Mouse (Mus musculus) neural tube, embryonic 14.5 days (tissue): Measurements from ENCODE around the gene Ogfod1. TPM values are rescaled to one million over a fixed set of nuclear protein-coding genes. Genes with fewer than 3 reads are reported as not detected.
A peak's percentile ranks its signal among the peaks of the same experiment; 100 is the strongest.

Experiments used
- ATAC-seq: fragments of 200-750 bp; cut with Nextera tagmentation; 2 replicates; pipeline ENCODE4 v1.8.0; 2017; ENCODE audit warnings: low read depth, mild to moderate bottlenecking, moderate TSS enrichment, moderate library complexity
- H3K27ac ChIP-seq: fragments of 300-500 bp; sonication (generic); 2 replicates; pipeline ENCODE4 v1.5.1; 2014; ENCODE audit warnings: low read depth, mild to moderate bottlenecking, control low read depth, low read length, moderate library complexity, mixed read lengths
- H3K27me3 ChIP-seq: fragments of 300-500 bp; sonication (generic); 2 replicates; pipeline ENCODE4 v1.6.1; 2014; ENCODE audit warnings: low read length; ENCODE audit not compliant: control insufficient read depth, insufficient read depth
- H3K36me3 ChIP-seq: fragments of 300-500 bp; sonication (generic); 2 replicates; pipeline ENCODE4 v1.6.1; 2014; ENCODE audit warnings: low read length, mixed read lengths; ENCODE audit not compliant: control insufficient read depth, insufficient read depth
- H3K4me1 ChIP-seq: fragments of 300-500 bp; sonication (generic); 2 replicates; pipeline ENCODE4 v1.6.1; 2014; ENCODE audit warnings: low read length; ENCODE audit not compliant: control insufficient read depth, insufficient read depth
- H3K4me2 ChIP-seq: fragments of 300-500 bp; sonication (generic); 2 replicates; pipeline ENCODE4 v1.6.1; 2014; ENCODE audit warnings: mild to moderate bottlenecking, low read depth, low read length, control low read depth
- H3K4me3 ChIP-seq: fragments of 300-500 bp; sonication (generic); 2 replicates; pipeline ENCODE4 v1.5.1; 2014; ENCODE audit warnings: low read depth, low read length, control low read depth, mixed read lengths
- H3K9ac ChIP-seq: fragments of 300-500 bp; sonication (generic); replicated peaks from 2 replicates; pipeline ENCODE4 v1.6.1; 2014; ENCODE audit warnings: low read depth, mild to moderate bottlenecking, control low read depth, low read length, mixed read lengths
- H3K9me3 ChIP-seq: fragments of 300-500 bp; sonication (generic); 2 replicates; pipeline ENCODE4 v1.6.1; 2016; ENCODE audit warnings: low read length; ENCODE audit not compliant: control insufficient read depth
- WGBS: fragments of 180-500 bp; shearing (Covaris S2); extraction: QIAGEN DNeasy Blood & Tissue Kit; methylation state at CpG from one replicate; pipeline ENCODE4 v1.1.7; 2014; 5-methylcytosine and 5-hydroxymethylcytosine counted together
- polyA plus RNA-seq: library from polyadenylated mRNA; unstranded; fragments of >200 nt; fragmentation: Nextera tagmentation; extraction: Ambion mirVana; gene quantifications from 2 replicates; pipeline ENCODE4 v1.2.1, GENCODE M21; 2014

Ogfod1 gene
- polyA plus RNA-seq, 1 experiment from 2014 or later = 18.7 TPM

DNA sequence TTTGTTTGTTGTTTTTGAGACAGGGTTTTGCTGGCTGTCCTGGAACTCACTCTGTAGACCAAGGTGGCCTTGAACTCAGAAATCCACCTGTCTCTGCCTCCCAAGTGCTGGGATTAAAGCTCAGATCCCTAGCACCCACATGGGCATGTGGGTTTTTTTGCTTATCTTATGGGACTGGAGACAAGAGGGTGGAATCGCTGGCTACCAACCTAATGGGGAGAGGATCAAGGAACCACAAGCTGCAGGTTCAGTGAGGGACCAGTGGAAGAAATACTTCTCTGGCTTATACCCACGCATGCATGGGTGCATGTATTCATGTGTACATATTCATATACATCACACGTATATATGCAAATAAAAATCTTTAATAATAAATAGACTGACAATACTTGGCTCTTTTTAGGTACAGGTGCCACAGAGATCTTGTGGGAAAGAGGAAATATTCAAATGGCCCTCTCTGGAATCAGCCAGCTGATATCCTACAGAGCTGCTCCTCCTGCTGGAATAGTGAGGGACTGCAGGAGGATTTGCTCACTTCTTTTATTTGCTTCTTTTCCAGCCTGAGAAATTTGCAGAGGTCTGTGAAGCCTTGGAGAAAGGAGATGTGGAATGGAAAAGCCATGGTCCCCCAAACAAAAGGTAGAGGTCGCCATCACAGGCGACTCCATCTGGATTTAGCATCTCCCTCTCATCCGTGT is 20.3 kb downstream of the Ogfod1 start:
- no peak overlapping the region for H3K9ac ChIP-seq
- ATAC-seq = no peak
- H3K4me3 ChIP-seq = no peak overlapping the region
- H3K9me3 ChIP-seq = no peaks in the 10 kb centered on the region
- H3K27ac ChIP-seq = no peak overlapping the region
- no peaks in the 10 kb centered on the region for H3K27me3 ChIP-seq
- no peaks in the 10 kb centered on the region for H3K4me1 ChIP-seq
- peaks cover 30% of the 10 kb centered on the region for H3K36me3 ChIP-seq
- H3K4me2 ChIP-seq = no peak overlapping the region
- 70% methylated on average over 6 of the region's 6 CpGs for WGBS

DNA sequence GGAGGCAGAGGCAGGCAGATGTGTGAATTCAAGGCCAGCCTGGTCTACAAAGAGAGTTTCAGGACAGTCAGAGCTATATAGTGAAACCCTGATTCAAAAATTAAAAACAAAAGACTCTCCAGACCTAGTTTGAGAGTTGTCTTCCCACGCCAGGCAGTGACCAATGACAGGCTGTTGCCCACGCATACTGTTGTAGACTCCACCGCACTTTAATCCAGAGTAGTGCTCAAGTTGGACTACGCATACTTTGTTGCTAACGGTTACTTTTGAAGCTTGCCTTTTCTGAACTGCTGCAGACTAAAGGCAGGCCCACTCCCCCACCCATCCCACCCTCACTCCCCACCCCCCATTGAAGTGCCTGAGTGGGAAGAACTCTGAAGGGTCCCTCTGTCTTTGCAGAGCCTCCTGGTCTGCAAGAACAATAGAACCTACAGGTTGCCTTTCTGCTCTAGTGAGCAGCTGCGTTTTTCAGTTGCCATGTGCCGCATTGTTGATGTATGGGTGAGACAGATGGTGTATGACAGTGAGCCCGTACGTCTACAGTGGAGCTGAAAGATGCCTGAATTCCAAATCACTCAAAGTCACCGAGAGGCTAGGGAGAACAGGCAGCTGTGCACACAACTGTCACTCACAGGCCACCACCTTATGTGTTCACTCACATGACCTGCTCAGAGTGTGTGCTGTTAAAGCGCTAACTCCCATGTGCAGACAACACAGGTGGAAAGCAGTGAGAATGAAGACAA is 29.3 kb downstream of the Ogfod1 start:
- WGBS = 24% methylated on average over 11 of the region's 11 CpGs
- no peak overlapping the region for H3K4me3 ChIP-seq
- H3K9ac ChIP-seq = no peak overlapping the region
- H3K9me3 ChIP-seq = no peaks in the 10 kb centered on the region
- no peaks in the 10 kb centered on the region for H3K27me3 ChIP-seq
- no peak overlapping the region for H3K4me2 ChIP-seq
- H3K27ac ChIP-seq = no peak overlapping the region
- peaks cover 19% of the 10 kb centered on the region for H3K36me3 ChIP-seq
- no peaks in the 10 kb centered on the region for H3K4me1 ChIP-seq
- ATAC-seq = peak; percentile 75; the same call in 1 of the 2 replicates

DNA sequence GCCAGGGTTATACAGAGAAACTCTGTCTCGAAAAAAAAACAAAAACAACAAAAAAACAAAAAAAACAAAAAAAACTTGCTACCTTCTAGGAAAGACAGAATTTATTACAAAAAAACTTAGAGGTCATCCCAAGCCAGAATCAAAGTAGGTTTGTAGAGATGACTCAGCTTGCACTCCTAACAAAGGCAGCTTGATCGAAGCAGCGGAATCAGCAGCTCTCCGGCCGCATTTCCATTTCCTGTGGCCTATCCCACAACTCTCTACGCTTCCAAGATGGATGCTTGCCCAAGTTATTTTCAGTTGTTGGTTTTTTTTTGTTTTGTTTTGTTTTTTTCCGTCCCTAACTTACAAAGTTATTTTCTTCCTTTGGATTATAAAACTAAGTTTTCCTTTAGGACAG is 31.8 kb downstream of the Ogfod1 start:
- H3K36me3 ChIP-seq = peaks cover 17% of the 10 kb centered on the region
- 94% methylated on average over 7 of the region's 7 CpGs for WGBS
- no peak for ATAC-seq

DNA sequence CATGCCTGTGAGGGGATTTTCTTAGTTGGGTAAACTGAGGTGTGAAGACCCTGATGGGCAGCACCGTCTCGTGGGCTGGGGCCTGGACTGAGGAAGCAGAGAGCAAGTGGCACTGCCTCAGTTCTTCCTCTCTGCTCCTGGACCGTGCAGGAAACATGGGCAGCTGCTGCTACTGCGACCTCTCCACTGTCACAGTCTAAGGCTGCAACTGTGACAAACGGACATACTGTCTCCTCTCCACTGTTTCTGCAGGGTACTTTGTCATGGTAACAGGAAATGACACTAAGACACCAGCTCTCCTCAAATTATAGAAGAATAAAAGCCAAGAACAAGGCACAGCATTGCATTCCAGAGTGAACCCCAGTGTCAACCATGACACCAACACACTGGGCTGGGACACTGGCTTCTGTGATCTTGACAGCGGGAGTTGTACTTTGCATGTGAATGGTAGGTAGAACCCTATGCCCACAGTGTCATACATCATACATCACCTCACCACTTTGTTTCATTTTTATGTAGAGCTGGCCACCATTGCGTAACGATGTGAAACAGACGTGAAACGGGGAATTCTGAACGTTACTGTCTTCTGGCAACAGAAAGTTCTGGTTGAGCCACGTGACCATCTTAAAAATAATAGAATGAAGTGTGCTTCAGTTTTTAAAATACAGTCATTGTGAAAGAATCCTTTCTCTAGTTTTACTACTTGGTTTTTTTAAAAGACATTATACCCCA is 39.6 kb downstream of the Ogfod1 start:
- no peak overlapping the region for H3K9ac ChIP-seq
- H3K9me3 ChIP-seq = no peaks in the 10 kb centered on the region
- no peak for ATAC-seq
- H3K4me3 ChIP-seq = no peak overlapping the region
- H3K4me1 ChIP-seq = no peaks in the 10 kb centered on the region
- WGBS = 68% methylated on average over 12 of the region's 12 CpGs
- H3K27ac ChIP-seq = no peak overlapping the region
- peaks cover 14% of the 10 kb centered on the region for H3K36me3 ChIP-seq
- H3K27me3 ChIP-seq = no peaks in the 10 kb centered on the region
- H3K4me2 ChIP-seq = no peak overlapping the region

More for the DNA sequence above, 31.8 kb downstream of the Ogfod1 start:
- Histone ChIP-seq H3K4me1 (no peaks in the 10 kb centered on the region), H3K9me3 (no peaks in the 10 kb centered on the region), H3K9ac (no peak overlapping the region), H3K4me2 (no peak overlapping the region), H3K27me3 (no peaks in the 10 kb centered on the region), H3K4me3 (no peak overlapping the region), H3K27ac (no peak overlapping the region)

DNA sequence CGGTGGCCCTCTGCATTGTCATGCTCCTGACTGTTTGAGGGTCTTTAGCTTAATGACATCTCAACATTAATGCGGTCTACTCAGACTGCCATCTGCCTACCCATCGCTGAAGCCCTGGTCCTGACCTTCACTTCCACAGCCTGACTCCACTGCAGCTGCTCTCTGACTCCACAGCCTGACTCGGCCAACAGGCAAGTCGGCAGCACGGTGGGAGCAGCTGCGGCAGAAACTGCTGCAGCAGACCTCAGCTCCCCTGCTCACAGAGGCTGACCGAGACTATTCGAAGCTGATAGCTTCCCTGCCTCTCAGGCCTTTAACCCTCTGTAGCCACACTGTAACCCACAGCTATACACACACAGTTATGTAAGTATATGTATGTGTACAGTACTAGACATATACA is 51.0 kb downstream of the Ogfod1 start:
- Histone ChIP-seq H3K9ac (no peak overlapping the region), H3K4me2 (no peak overlapping the region), H3K4me1 (no peaks in the 10 kb centered on the region), H3K27ac (no peak overlapping the region), H3K27me3 (no peaks in the 10 kb centered on the region), H3K9me3 (no peaks in the 10 kb centered on the region), H3K36me3 (peaks cover 10% of the 10 kb centered on the region), H3K4me3 (no peak overlapping the region)
- WGBS = 73% methylated on average over 9 of the region's 9 CpGs
- ATAC-seq = no peak

DNA sequence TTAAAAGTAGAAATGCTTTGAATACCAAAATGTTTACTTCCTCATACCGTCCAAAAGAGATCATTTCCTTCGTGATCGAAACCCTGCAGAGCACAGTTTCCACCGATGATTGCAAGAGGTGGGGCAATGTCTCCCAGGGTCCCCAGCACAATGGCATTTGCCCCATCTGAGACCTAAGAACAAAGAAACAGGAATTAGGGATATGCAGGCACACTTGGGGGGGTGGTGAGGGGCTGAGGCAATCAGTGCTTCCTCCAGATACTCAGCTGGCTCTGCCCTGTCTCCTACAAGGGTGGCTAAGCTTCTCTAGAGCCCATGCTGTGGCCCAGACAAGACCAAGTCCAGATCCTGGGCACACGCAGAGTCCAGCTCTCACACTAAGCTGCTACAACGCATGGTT is 52.7 kb downstream of the Ogfod1 start:
- H3K4me2 ChIP-seq = no peak overlapping the region
- H3K27ac ChIP-seq = no peak overlapping the region
- H3K4me3 ChIP-seq = no peak overlapping the region
- 70% methylated on average over 6 of the region's 6 CpGs for WGBS
- no peaks in the 10 kb centered on the region for H3K27me3 ChIP-seq
- peaks cover 7% of the 10 kb centered on the region for H3K36me3 ChIP-seq
- no peak for ATAC-seq
- H3K9me3 ChIP-seq = no peaks in the 10 kb centered on the region
- no peak overlapping the region for H3K9ac ChIP-seq
- no peaks in the 10 kb centered on the region for H3K4me1 ChIP-seq

DNA sequence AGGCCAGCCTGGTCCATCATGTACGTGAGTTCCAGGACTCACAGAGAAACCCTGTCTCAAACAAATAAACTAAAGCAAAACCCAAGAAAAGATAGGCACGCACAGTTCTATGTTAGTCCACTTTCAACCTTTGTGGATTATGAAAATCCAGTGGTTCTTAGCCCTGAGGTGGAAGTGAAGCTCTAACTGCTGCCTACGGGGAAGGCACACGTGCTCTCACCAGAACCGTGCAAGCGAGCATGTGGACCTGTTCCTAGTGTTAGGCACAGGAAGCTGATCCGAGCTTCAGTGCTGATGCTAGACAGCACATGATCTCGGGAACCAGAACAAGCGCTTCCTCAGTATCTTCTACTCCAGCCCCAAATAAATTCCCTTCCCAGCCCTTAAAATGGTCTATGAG is 55.9 kb downstream of the Ogfod1 start:
- Histone ChIP-seq H3K36me3 (peaks cover 6% of the 10 kb centered on the region; the same call in 1 of the 2 replicates), H3K4me2 (no peak overlapping the region), H3K9ac (no peak overlapping the region), H3K9me3 (no peaks in the 10 kb centered on the region), H3K4me1 (0 out of 2 replicates have a peak, but pooled peaks cover 3% of the 10 kb centered on the region), H3K27me3 (no peaks in the 10 kb centered on the region), H3K4me3 (no peak overlapping the region), H3K27ac (no peak overlapping the region)
- no peak for ATAC-seq
- WGBS = 86% methylated on average over 9 of the region's 9 CpGs

DNA sequence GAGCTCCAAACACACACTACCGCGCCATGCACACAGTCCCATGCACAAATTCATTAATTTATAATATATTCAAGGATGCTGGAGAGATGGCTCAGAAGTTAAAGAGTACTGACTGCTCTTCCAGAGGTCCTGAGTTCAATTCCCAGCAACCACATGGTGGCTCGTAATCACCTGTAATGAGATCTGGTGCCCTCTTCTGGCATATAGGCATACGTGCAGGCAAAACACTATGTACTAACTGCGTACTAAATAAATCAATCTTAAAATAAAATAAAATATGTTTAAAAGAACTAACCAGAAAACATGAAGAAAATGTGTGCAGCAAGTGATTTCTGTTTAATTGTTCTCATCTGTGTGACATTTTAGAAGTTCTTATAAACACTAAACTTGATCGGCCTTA is 57.3 kb downstream of the Ogfod1 start:
- H3K27ac ChIP-seq = no peak overlapping the region
- no peak overlapping the region for H3K4me2 ChIP-seq
- H3K27me3 ChIP-seq = no peaks in the 10 kb centered on the region
- no peaks in the 10 kb centered on the region for H3K9me3 ChIP-seq
- 80% methylated on average over 6 of the region's 6 CpGs for WGBS
- H3K4me1 ChIP-seq = peaks cover 7% of the 10 kb centered on the region; the same call in 1 of the 2 replicates
- H3K36me3 ChIP-seq = 0 out of 2 replicates have a peak, but pooled peaks cover under 1% of the 10 kb centered on the region
- H3K9ac ChIP-seq = no peak overlapping the region
- no peak overlapping the region for H3K4me3 ChIP-seq
- no peak for ATAC-seq
